ENCODE assay signal across 21 mouse cellular contexts in genomic region chr4:139650907-139651306, GRCm38 (mm10). TPM values are rescaled to one million over a fixed set of nuclear protein-coding genes. Genes with fewer than 3 reads are reported as not detected.
DNase-seq lines count a peak whose midpoint lies in the region; ATAC-seq and TF ChIP-seq lines count a peak whose summit lies in the region.
"Had no signal": no experiment of that assay in that cellular context is flagged by ENCODE, and none has a peak within 500 bp of the region (broad histone marks: within the 10 kb centered on the region; RNA-seq: fewer than 3 reads in every experiment).

No protein-coding gene starts in this region.

- peak; percentile 58 for DNase-seq in cerebellum, adult 9-11 months
- no peak for DNase-seq in cerebellum, adult 11 months
- peak; percentile 15 for DNase-seq in kidney, postnatal 10 days
- DNase-seq in kidney, adult 11 months = no peak
- DNase-seq in stomach, postnatal 0 days (ENCODE audit: low spot score) = no peak
- no peak for DNase-seq in thymus, postnatal 14 days
- DNase-seq in embryo, embryonic 10 days (ENCODE audit: low spot score) = no peak
- DNase-seq: B cell, adult 2 months; gastrocnemius, postnatal 14 days; heart, postnatal 36 days; kidney, adult 9 months; layer of hippocampus, adult 9-11 months; lung, adult 2 months had no signal

- peaks cover 8% of the 10 kb centered on the region for H3K36me3 ChIP-seq in stomach, embryonic 15.5 days
- H3K36me3 ChIP-seq in stomach, postnatal 0 days (ENCODE audit: control insufficient read depth, insufficient read depth, low read length) = peaks cover 3% of the 10 kb centered on the region; the same call in 1 of the 2 replicates

- H3K4me3 ChIP-seq in stomach, embryonic 15.5 days (replicated peaks) = no peak overlapping the region
- H3K4me3 ChIP-seq in stomach, postnatal 0 days (ENCODE audit: low read depth, low read length) = no peak overlapping the region
- H3K4me3 ChIP-seq: heart, embryonic 10.5 days; limb, embryonic 13.5 days; midbrain, embryonic 12.5 days; myocyte had no signal

- no peak overlapping the region for H3K9ac ChIP-seq in stomach, embryonic 15.5 days
- no peak overlapping the region for H3K9ac ChIP-seq in stomach, postnatal 0 days (ENCODE audit: low read length)
- H3K9ac ChIP-seq: limb, embryonic 13.5 days; midbrain, embryonic 12.5 days had no signal

- WGBS in stomach, embryonic 15.5 days = 59% methylated on average over 11 of the region's 11 CpGs
- 79% methylated on average over 11 of the region's 11 CpGs for WGBS in stomach, postnatal 0 days

- H3K27me3 ChIP-seq in stomach, embryonic 15.5 days (replicated peaks) = no peaks in the 10 kb centered on the region
- no peaks in the 10 kb centered on the region for H3K27me3 ChIP-seq in stomach, postnatal 0 days (ENCODE audit: control insufficient read depth, insufficient read depth, low read length)
- H3K27me3 ChIP-seq: limb, embryonic 13.5 days had no signal

- no peak overlapping the region for H3K4me2 ChIP-seq in stomach, embryonic 15.5 days
- no peak overlapping the region for H3K4me2 ChIP-seq in stomach, postnatal 0 days (replicated peaks; ENCODE audit: low read depth)
- H3K4me2 ChIP-seq: limb, embryonic 13.5 days; midbrain, embryonic 12.5 days had no signal

- TF ChIP-seq CTCF in stomach, postnatal 0 days (IDR thresholded peaks at IDR 0.05; ENCODE audit: low read depth) = no peak

- no peak for TF ChIP-seq EP300 in stomach, postnatal 0 days (optimal IDR thresholded peaks at IDR 0.05)

- H3K9me3 ChIP-seq in stomach, embryonic 15.5 days = no peaks in the 10 kb centered on the region
- H3K9me3 ChIP-seq in stomach, postnatal 0 days (ENCODE audit: control insufficient read depth, low read length) = no peaks in the 10 kb centered on the region
- H3K9me3 ChIP-seq: heart, embryonic 10.5 days; midbrain, embryonic 12.5 days had no signal

- no peaks in the 10 kb centered on the region for H3K4me1 ChIP-seq in stomach, embryonic 15.5 days
- H3K4me1 ChIP-seq in stomach, postnatal 0 days (replicated peaks; ENCODE audit: control insufficient read depth, insufficient read depth) = no peaks in the 10 kb centered on the region
- H3K4me1 ChIP-seq: limb, embryonic 13.5 days; midbrain, embryonic 12.5 days had no signal

- H3K27ac ChIP-seq in stomach, embryonic 15.5 days = 0 out of 2 replicates have a peak overlapping the region, but pooled peaks have one; percentile 4
- H3K27ac ChIP-seq in stomach, postnatal 0 days (replicated peaks) = no peak overlapping the region
- H3K27ac ChIP-seq: heart, embryonic 10.5 days; limb, embryonic 13.5 days; midbrain, embryonic 12.5 days had no signal

- ATAC-seq in stomach, embryonic 15.5 days (ENCODE audit: insufficient read depth, low FRiP score, low read depth) = no peak; the same call in 1 of the 2 replicates
- ATAC-seq in stomach, postnatal 0 days (ENCODE audit: low FRiP score, low TSS enrichment) = no peak

RNA-seq across cellular contexts. Expression of gene Tas1r2, which starts 2.4 kb away (rescaled TPM):
- polyA plus RNA-seq in stomach, embryonic 15.5 days (2015; fragmentation: Nextera tagmentation; extraction: Ambion mirVana) = not detected in 2 replicates
- polyA plus RNA-seq in stomach, postnatal 0 days (2015; fragmentation: Nextera tagmentation; extraction: Ambion mirVana) = not detected in 2 replicates
- polyA plus RNA-seq: cerebellum, adult 2 months; embryonic facial prominence, embryonic 11.5 days; heart, embryonic 10.5 days; limb, embryonic 13.5 days; midbrain, embryonic 12.5 days; urinary bladder, adult 2 months had no signal

RNA-seq across cellular contexts. Expression of gene Aldh4a1, which starts 28.2 kb away (rescaled TPM):
- 27.6 and 30.7 TPM in 2 replicates for polyA plus RNA-seq in stomach, embryonic 15.5 days (2015; fragmentation: Nextera tagmentation; extraction: Ambion mirVana)
- polyA plus RNA-seq in stomach, postnatal 0 days (2015; fragmentation: Nextera tagmentation; extraction: Ambion mirVana) = 12.9 and 14.7 TPM in 2 replicates

RNA-seq across cellular contexts. Expression of gene Gm21969, which starts 47.9 kb away (rescaled TPM):
- not detected in 2 replicates for polyA plus RNA-seq in stomach, embryonic 15.5 days (2015; fragmentation: Nextera tagmentation; extraction: Ambion mirVana)
- not detected in 2 replicates for polyA plus RNA-seq in stomach, postnatal 0 days (2015; fragmentation: Nextera tagmentation; extraction: Ambion mirVana)
- polyA plus RNA-seq: embryonic facial prominence, embryonic 11.5 days; heart, embryonic 10.5 days; limb, embryonic 13.5 days; lung, adult 2 months; midbrain, embryonic 12.5 days had no signal

Comparison
In these comparisons a context has a peak if more than half of its experiments do, and no peak if none do; other contexts are left out.
1. DNase-seq: peak in cerebellum, adult 9-11 months (single experiment) and kidney, postnatal 10 days (single experiment); none in cerebellum, adult 11 months (single experiment), kidney, adult 11 months (single experiment), stomach, postnatal 0 days (single experiment), thymus, postnatal 14 days (single experiment) and embryo, embryonic 10 days (single experiment).